Mouse (Mus musculus) cerebral cortex, adult 2 months (tissue): ENCODE data around the gene Pisd.

Source experiments
- WGBS: fragments of 180-500 bp; shearing (Covaris S2); methylation state at CpG from one replicate; pipeline ENCODE4 v1.1.7; 2018; 5-methylcytosine and 5-hydroxymethylcytosine counted together

Pisd gene

DNA sequence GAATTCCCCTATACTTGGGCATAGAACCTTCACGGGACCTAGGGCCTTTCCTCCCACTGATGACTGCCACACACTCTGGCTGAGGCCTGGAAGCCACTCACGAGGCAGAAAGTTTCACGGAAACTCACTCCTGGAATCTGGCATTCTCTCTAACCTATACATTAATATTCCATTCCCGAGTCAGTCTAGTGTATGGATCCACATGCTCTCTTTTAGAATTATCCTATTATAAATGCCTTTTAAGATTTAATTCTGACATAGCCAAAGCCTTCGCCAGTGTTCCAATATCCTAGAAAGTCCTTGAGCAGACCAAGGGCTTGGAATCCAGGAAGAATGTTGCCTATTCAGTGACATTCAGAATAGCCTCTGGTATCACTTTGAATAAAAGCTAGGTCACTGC, 74.0 kb downstream of the Pisd start:
- WGBS = 71% methylated on average over 5 of the region's 5 CpGs

DNA sequence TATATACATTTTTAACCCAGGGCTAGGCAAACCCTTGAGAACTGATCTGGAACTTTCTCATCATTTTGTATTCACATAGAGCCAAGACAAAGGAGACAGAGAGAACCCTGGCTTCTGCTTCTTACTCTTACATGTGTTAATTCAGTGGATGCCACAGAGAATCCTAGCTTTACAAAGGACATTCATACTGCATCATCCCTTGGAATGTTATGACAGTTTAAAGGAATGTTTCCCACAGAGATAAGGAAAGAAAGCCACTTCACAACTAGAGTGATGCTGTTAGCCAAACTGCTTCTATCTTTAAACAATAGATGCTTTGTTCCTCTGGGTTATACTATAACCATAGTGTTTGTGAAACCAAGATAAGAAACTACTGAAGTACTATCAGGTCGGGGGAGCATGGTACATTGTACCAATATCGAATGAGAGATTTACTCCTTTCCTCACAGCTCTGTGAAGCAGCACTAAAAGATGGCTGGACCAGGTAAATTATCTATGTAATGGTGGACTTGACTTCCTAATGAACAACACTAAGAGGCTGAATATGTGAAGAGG, 79.1 kb downstream of the Pisd start:
- WGBS = 80% methylated on average over 2 of the region's 2 CpGs

DNA sequence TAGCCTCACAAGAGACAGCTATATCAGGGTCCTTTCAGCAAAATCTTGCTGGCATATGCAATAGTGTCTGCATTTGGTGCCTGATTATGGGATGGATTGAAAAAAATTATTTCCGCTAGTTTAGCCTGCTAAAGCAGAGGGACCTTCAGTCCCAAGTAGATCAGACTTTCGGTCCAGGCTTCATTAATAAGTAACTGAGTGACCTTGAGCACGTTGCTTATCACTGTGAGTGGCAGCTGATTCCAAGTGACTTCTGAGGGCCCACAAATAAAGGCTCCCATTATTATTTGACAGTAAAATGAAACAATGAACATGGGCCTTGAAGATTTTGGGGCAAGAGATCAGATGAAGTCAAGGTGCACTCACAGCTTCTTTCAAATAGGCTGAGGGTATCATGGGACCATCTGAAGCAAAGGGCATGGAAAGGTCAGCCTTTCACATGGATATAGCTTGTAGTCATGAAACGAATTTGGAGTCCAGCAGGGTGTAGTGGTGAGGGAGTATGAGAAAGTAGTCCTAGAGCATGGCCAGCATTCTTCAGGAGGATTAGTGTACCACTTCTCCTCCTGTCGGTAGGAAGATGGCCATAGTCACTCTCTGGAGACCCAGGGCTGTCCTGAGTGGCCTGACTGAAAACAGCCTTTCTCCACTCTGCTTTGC, 88.1 kb downstream of the Pisd start:
- 75% methylated on average over 5 of the region's 5 CpGs for WGBS

DNA sequence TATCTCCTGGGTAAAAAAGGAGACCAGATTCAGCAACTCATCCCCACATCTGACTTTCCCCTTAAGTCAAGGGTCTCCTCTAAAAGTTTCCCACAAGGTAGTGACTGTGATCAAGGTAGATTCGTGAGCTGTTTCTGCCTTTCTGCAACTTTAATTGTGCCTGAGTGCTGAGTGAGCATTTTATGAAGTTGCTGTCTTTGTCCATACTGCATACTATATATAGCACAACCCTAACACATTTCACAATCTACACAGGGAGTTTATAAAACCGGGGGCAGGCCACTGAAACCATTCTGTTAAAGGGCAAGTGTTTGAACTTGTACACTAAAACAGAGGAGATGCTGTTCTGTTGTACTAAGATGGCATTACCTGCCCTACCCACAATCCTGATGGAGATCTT, 92.0 kb downstream of the Pisd start:
- WGBS = 49% methylated on average over 2 of the region's 2 CpGs
